Mouse (Mus musculus): ENCODE measurements around the gene Unc13b. TPM values are rescaled to one million over a fixed set of nuclear protein-coding genes. Genes with fewer than 3 reads are reported as not detected.

The Unc13b gene
- polyA plus RNA-seq, 1 experiment: 2.7 TPM

DNA sequence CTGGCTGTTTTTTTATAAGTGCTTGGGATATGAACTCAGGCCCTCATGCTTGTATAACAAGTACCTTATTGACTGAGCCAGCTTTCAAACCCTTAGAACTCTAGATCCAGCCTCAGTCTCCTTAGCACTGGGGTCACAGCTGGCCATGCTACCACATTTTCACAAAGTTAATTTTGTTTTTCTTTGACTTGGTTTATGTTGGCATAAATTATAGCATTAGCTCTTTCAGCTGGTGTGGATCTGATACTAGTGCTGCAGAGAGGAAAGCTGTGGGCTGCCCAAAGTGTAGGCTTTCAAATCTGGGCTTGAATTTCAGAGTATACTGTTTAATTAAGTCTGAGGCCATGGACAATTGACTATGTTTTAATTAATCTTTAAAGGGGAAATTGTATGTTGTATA, 16.2 kb downstream of the Unc13b start:
- Histone ChIP-seq H3K4me1 (replicated peaks; ENCODE audit: control insufficient read depth, insufficient read depth, low read length) (no peaks in the 10 kb centered on the region), H3K27me3 (ENCODE audit: control insufficient read depth, insufficient read depth, low read length) (no peaks in the 10 kb centered on the region), H3K4me3 (ENCODE audit: control insufficient read depth, insufficient read depth, low read length) (no peak overlapping the region), H3K36me3 (ENCODE audit: control insufficient read depth, insufficient read depth, low read length) (no peaks in the 10 kb centered on the region), H3K27ac (ENCODE audit: control insufficient read depth, insufficient read depth, low read length) (no peak overlapping the region)
- TF ChIP-seq POLR2A (IDR thresholded peaks at IDR 0.05; ENCODE audit: control insufficient read depth, extremely low read depth, insufficient read depth, low read length, poor library complexity): no peak
- TF ChIP-seq CTCF (IDR thresholded peaks at IDR 0.05; ENCODE audit: borderline replicate concordance, control insufficient read depth, extremely low read depth, insufficient read depth, low read length, poor library complexity): no peak
- DNase-seq: no peak

DNA sequence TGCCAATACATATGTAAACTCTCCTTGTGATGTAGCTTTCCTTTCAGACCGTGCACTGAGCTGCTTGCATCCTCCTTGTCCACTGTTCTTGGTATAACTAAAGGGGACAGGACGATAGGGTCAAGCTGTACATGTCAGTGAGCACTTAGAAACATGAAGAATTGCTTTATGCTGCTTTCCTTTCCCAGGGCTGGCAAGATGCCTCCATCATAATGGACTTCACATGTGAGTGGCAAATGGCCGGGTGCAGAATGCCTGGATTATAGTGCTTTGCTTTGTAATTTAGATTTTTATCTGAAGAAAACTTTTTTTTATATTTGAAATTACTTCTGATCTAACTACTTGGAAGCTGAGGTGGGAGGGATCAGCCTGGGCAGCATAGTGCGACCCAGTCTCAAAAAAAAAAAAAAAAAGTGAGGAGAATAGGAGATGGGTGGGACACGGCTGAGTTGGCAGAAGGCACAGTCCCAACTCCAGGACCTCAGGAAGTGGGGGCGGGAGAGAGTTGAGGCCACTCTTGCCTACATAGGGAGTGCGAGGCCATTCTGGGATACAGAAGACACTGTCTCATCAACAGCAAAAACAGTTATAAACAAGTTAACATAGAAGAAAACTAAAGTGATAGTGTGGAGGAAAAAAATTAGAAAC, 19.4 kb downstream of the Unc13b start:
- no peaks in the 10 kb centered on the region for H3K4me1 ChIP-seq (replicated peaks; ENCODE audit: control insufficient read depth, insufficient read depth, low read length)
- H3K27me3 ChIP-seq (ENCODE audit: control insufficient read depth, insufficient read depth, low read length): no peaks in the 10 kb centered on the region
- no peaks in the 10 kb centered on the region for H3K36me3 ChIP-seq (ENCODE audit: control insufficient read depth, insufficient read depth, low read length)
- WGBS: 88% methylated on average over 7 of the region's 7 CpGs
- DNase-seq: no peak
- TF ChIP-seq CTCF (IDR thresholded peaks at IDR 0.05; ENCODE audit: borderline replicate concordance, control insufficient read depth, extremely low read depth, insufficient read depth, low read length, poor library complexity) (no peak), POLR2A (IDR thresholded peaks at IDR 0.05; ENCODE audit: control insufficient read depth, extremely low read depth, insufficient read depth, low read length, poor library complexity) (no peak)
- no peak overlapping the region for H3K4me3 ChIP-seq (ENCODE audit: control insufficient read depth, insufficient read depth, low read length)
- no peak overlapping the region for H3K27ac ChIP-seq (ENCODE audit: control insufficient read depth, insufficient read depth, low read length)

DNA sequence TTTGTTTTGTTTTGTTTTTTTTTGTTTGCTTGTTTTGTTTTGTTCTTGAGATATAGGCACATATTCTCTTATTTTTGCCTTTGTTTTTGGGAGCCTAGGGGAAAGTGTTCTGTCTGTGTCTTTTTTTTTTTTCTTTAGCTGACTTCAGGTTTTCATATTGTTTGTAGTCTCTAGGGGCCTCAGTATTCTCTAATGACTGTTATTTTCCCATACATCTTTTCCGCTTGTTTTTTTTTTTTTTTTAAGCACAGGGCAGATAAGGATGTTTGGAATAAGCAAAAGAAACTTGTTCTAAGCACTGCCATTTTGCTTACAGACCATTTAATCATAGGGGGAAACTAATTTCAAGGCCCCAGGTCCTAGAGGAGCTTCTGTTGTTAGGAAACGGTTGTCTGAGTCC, 23.7 kb downstream of the Unc13b start:
- DNase-seq: no peak
- Histone ChIP-seq H3K4me1 (replicated peaks; ENCODE audit: control insufficient read depth, insufficient read depth, low read length) (no peaks in the 10 kb centered on the region), H3K27me3 (ENCODE audit: control insufficient read depth, insufficient read depth, low read length) (no peaks in the 10 kb centered on the region), H3K4me3 (ENCODE audit: control insufficient read depth, insufficient read depth, low read length) (no peak overlapping the region), H3K36me3 (ENCODE audit: control insufficient read depth, insufficient read depth, low read length) (no peaks in the 10 kb centered on the region), H3K27ac (ENCODE audit: control insufficient read depth, insufficient read depth, low read length) (no peak overlapping the region)
- TF ChIP-seq POLR2A (IDR thresholded peaks at IDR 0.05; ENCODE audit: control insufficient read depth, extremely low read depth, insufficient read depth, low read length, poor library complexity): no peak
- no peak for TF ChIP-seq CTCF (IDR thresholded peaks at IDR 0.05; ENCODE audit: borderline replicate concordance, control insufficient read depth, extremely low read depth, insufficient read depth, low read length, poor library complexity)
- WGBS: 92% methylated on average over 2 of the region's 2 CpGs

DNA sequence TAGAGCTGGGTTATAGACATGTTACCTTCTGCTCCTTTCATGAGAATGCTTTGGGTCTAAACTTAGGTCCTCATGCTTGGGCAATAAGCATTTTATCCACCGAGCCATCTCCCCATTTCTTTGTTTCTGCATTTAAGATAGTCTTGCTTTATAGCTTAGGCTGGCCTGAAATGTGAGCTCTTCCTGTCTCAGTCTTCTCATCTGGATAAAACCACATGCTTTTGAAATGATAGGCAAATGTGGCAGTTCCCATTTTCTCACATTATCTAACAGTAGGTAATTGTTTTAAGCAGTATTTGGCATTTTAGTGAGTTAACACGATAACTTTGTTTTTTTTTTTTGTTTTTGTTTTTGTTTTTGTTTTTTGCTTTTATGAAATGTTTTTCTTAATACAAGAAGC, 31.2 kb downstream of the Unc13b start:
- Histone ChIP-seq H3K36me3 (ENCODE audit: control insufficient read depth, insufficient read depth, low read length) (no peaks in the 10 kb centered on the region), H3K4me1 (replicated peaks; ENCODE audit: control insufficient read depth, insufficient read depth, low read length) (no peaks in the 10 kb centered on the region), H3K27ac (ENCODE audit: control insufficient read depth, insufficient read depth, low read length) (no peak overlapping the region), H3K27me3 (ENCODE audit: control insufficient read depth, insufficient read depth, low read length) (no peaks in the 10 kb centered on the region), H3K4me3 (ENCODE audit: control insufficient read depth, insufficient read depth, low read length) (no peak overlapping the region)
- no peak for TF ChIP-seq POLR2A (IDR thresholded peaks at IDR 0.05; ENCODE audit: control insufficient read depth, extremely low read depth, insufficient read depth, low read length, poor library complexity)
- TF ChIP-seq CTCF (IDR thresholded peaks at IDR 0.05; ENCODE audit: borderline replicate concordance, control insufficient read depth, extremely low read depth, insufficient read depth, low read length, poor library complexity): no peak
- DNase-seq: no peak
- 88% methylated on average over 2 of the region's 2 CpGs for WGBS

DNA sequence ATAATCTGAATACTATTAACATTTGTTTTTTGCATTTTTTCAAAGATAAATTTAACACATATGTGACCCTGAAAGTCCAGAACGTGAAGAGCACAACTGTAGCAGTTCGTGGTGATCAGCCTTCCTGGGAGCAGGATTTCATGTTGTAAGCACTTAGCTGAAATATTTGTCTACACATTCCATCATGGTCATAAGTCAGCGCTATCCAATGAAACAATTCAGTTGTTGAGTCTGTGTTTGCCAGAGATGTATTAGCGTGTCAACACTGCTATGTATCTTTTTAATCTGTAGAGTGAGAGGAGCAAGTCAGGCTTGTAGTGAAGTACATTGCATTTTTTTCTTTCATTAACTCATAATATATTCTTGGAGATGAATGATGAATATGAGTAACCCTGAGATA, 32.4 kb downstream of the Unc13b start:
- no peaks in the 10 kb centered on the region for H3K4me1 ChIP-seq (replicated peaks; ENCODE audit: control insufficient read depth, insufficient read depth, low read length)
- DNase-seq: no peak
- TF ChIP-seq CTCF (IDR thresholded peaks at IDR 0.05; ENCODE audit: borderline replicate concordance, control insufficient read depth, extremely low read depth, insufficient read depth, low read length, poor library complexity) (no peak), POLR2A (IDR thresholded peaks at IDR 0.05; ENCODE audit: control insufficient read depth, extremely low read depth, insufficient read depth, low read length, poor library complexity) (no peak)
- H3K27ac ChIP-seq (ENCODE audit: control insufficient read depth, insufficient read depth, low read length): no peak overlapping the region
- 88% methylated on average over 4 of the region's 4 CpGs for WGBS
- H3K36me3 ChIP-seq (ENCODE audit: control insufficient read depth, insufficient read depth, low read length): no peaks in the 10 kb centered on the region
- no peaks in the 10 kb centered on the region for H3K27me3 ChIP-seq (ENCODE audit: control insufficient read depth, insufficient read depth, low read length)
- H3K4me3 ChIP-seq (ENCODE audit: control insufficient read depth, insufficient read depth, low read length): no peak overlapping the region

DNA sequence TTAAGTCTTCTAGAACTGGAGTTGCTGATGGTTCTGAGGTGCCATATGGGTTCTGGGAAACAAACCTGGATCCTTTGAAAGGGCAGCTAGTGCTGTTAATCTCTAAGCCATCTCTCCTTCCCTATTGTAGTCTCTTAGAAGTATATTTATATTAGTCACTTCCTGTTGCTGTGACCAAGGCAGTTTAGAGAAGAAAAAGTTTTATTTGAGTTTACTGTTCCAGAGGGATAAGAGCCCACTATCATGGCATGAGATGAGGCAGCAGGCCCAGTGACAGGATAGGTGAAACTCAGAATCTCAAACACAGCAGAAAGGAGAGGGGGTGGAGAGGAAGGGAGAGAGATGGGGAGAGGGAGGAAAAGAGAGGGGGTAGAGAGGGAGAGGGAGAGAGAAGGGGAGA, 54.7 kb downstream of the Unc13b start:
- H3K36me3 ChIP-seq (ENCODE audit: control insufficient read depth, insufficient read depth, low read length): no peaks in the 10 kb centered on the region
- H3K27me3 ChIP-seq (ENCODE audit: control insufficient read depth, insufficient read depth, low read length): no peaks in the 10 kb centered on the region
- DNase-seq: no peak
- TF ChIP-seq POLR2A (IDR thresholded peaks at IDR 0.05; ENCODE audit: control insufficient read depth, extremely low read depth, insufficient read depth, low read length, poor library complexity) (no peak), CTCF (IDR thresholded peaks at IDR 0.05; ENCODE audit: borderline replicate concordance, control insufficient read depth, extremely low read depth, insufficient read depth, low read length, poor library complexity) (no peak)
- no peaks in the 10 kb centered on the region for H3K4me1 ChIP-seq (replicated peaks; ENCODE audit: control insufficient read depth, insufficient read depth, low read length)
- H3K4me3 ChIP-seq (ENCODE audit: control insufficient read depth, insufficient read depth, low read length): no peak overlapping the region
- H3K27ac ChIP-seq (ENCODE audit: control insufficient read depth, insufficient read depth, low read length): no peak overlapping the region

DNA sequence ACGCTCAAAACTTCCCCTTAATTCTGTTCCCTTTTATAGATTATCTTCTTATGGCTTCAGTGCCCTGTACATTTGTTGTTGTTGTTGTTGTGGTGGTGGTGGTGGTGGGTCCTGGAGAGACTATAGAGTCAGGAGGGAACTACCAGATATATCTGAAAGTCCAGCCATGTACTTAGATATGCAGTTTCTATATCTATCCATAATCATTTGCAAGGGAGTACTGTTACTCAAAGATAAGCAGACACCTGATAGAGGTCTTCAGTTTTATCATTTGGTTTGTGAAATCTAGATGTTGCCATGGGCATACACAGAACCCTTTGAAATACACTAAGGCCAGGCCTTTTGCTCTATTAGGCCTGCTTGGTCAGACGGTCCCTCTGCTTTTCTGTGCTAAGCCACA, 55.8 kb downstream of the Unc13b start:
- DNase-seq: no peak
- Histone ChIP-seq H3K4me1 (replicated peaks; ENCODE audit: control insufficient read depth, insufficient read depth, low read length) (no peaks in the 10 kb centered on the region), H3K27ac (ENCODE audit: control insufficient read depth, insufficient read depth, low read length) (no peak overlapping the region), H3K27me3 (ENCODE audit: control insufficient read depth, insufficient read depth, low read length) (no peaks in the 10 kb centered on the region), H3K36me3 (ENCODE audit: control insufficient read depth, insufficient read depth, low read length) (no peaks in the 10 kb centered on the region), H3K4me3 (ENCODE audit: control insufficient read depth, insufficient read depth, low read length) (no peak overlapping the region)
- TF ChIP-seq CTCF (IDR thresholded peaks at IDR 0.05; ENCODE audit: borderline replicate concordance, control insufficient read depth, extremely low read depth, insufficient read depth, low read length, poor library complexity) (no peak), POLR2A (IDR thresholded peaks at IDR 0.05; ENCODE audit: control insufficient read depth, extremely low read depth, insufficient read depth, low read length, poor library complexity) (no peak)
- WGBS: 75% methylated on average over 2 of the region's 2 CpGs
